Mouse (Mus musculus) erythroblast, adult 5-6 weeks (primary cell): ENCODE measurements around the gene Fam3c. TPM values are rescaled to one million over a fixed set of nuclear protein-coding genes. Genes with fewer than 3 reads are reported as not detected.

Experiments used
- ATAC-seq: replicated peaks from 2 replicates; pipeline ENCODE4 v1.8.0; 2016; ENCODE audit warnings: moderate number of reproducible peaks, mild to moderate bottlenecking, moderate TSS enrichment, inconsistent platforms; ENCODE audit not compliant: poor library complexity, low FRiP score, severe bottlenecking
- total RNA-seq, 2 experiments: library from RNA; stranded (forward) in 1 of 2; stranded (reverse) in 1 of 2; fragments of 150-400 nt in 1 of 2; fragments of 200-764, 138-1000 nt in 1 of 2; gene quantifications; 2 replicates each; pipeline versions ENCODE4 v1.2.3 to v1.2.4; 2015 to 2017; ENCODE audit warnings: low replicate concordance in 2 of 2

The Fam3c gene
- 4.0 and 6.1 TPM in 2 replicates for total RNA-seq (2015; ENCODE audit: low replicate concordance)
- total RNA-seq (2017; ENCODE audit: low replicate concordance): 5.4 and 9.1 TPM in 2 replicates

- peak; percentile 8; the same call in 1 of the 2 replicates for ATAC-seq
These were observed at the start of gene Fam3c for GRCm38 (mm10) chr6:22356086-22356507. Gene Fam3c, minus strand, starts transcription at chr6:22356243.

- ATAC-seq: no peak
These were observed 49.0 kb upstream of the Fam3c start for GRCm38 (mm10) chr6:22405021-22405420.

- ATAC-seq: no peak
These were observed 47.7 kb upstream of the Fam3c start for GRCm38 (mm10) chr6:22403736-22404135.

GRCm38 (mm10) chr6:22403317-22403716 is 47.3 kb upstream of the Fam3c start:
- no peak for ATAC-seq

GRCm38 (mm10) chr6:22402548-22403164 is 46.6 kb upstream of the Fam3c start:
- ATAC-seq: no peak

- no peak for ATAC-seq
These were observed 46.0 kb upstream of the Fam3c start for GRCm38 (mm10) chr6:22402037-22402436.

- no peak for ATAC-seq
These were observed 42.2 kb upstream of the Fam3c start for GRCm38 (mm10) chr6:22398079-22398774.

GRCm38 (mm10) chr6:22395207-22395606 is 39.2 kb upstream of the Fam3c start:
- ATAC-seq: no peak

- no peak for ATAC-seq
These were observed 34.8 kb upstream of the Fam3c start for GRCm38 (mm10) chr6:22390654-22391365.

- ATAC-seq: no peak
These were observed 29.3 kb upstream of the Fam3c start for GRCm38 (mm10) chr6:22385254-22385870.

- no peak for ATAC-seq
These were observed 24.2 kb upstream of the Fam3c start for GRCm38 (mm10) chr6:22380269-22380668.

GRCm38 (mm10) chr6:22379831-22380230 is 23.8 kb upstream of the Fam3c start:
- ATAC-seq: no peak

GRCm38 (mm10) chr6:22378462-22378861 is 22.4 kb upstream of the Fam3c start:
- ATAC-seq: no peak

GRCm38 (mm10) chr6:22374791-22375190 is 18.7 kb upstream of the Fam3c start:
- no peak for ATAC-seq

GRCm38 (mm10) chr6:22373476-22373875 is 17.4 kb upstream of the Fam3c start:
- no peak for ATAC-seq

GRCm38 (mm10) chr6:22366977-22367376 is 10.9 kb upstream of the Fam3c start:
- no peak for ATAC-seq

GRCm38 (mm10) chr6:22363590-22363989 is 7.5 kb upstream of the Fam3c start:
- ATAC-seq: no peak

GRCm38 (mm10) chr6:22361941-22362340 is 5.9 kb upstream of the Fam3c start:
- ATAC-seq: no peak

- ATAC-seq: no peak
These were observed 3.0 kb upstream of the Fam3c start for GRCm38 (mm10) chr6:22359019-22359418.

- no peak for ATAC-seq
These were observed 1.3 kb upstream of the Fam3c start for GRCm38 (mm10) chr6:22357351-22357750.
